Mouse (Mus musculus) adrenal gland (tissue): ENCODE results near the gene Mphosph9.

Experiments
- intact Hi-C: fragments of 180-260 bp; cut with DNase I; formaldehyde crosslinking; loops from one replicate; pipeline ENCODE4 v1.15.1; 2025

Gene Mphosph9

GRCm38 (mm10) chr5:124241686-124242444 lies 85.9 kb downstream of the Mphosph9 start:
- intact Hi-C loops, result no loop called here

DNA sequence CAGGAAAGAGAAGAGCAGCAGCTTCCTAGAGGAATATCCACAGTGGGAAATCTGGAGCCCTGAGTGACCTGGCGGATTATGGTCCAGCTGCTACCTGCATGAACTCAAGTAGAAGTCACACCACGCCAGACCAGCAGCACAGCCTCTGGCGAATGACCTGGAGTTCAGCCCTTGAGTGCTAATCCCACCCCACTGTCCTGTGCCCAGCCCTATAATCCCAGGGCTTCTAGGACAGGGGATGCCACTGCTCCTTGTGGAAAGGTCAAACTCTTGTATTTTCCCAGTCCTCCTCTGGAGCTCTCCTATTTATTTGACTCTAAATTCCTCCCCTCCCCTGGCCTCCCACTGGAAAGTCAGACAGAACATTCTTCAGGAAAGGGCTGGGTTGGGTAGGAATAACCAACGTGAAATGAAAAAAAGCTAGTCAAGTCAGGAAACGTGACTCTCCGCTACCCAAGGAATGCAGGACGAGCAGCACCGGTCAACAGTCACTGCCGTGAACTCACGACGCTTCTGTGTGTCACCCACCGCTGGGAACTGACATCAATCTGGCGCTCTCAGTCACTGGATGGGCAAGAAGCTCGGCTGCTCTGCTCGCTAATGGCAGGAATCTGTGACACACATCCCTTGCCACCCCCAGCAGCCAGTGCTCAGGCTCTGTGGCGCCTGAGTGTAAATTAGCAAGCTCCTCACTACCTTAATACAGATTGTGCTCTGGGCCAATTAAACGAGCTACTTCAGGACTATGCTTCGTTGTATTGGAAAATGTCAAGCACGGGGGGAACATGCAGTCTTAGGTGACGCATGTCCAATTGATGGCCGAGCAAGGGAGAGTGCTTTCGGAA lies 86.7 kb downstream of the Mphosph9 start:
- intact Hi-C loops, result no loop called here

- intact Hi-C loops, result no loop called here
These were observed 91.6 kb downstream of the Mphosph9 start for GRCm38 (mm10) chr5:124236180-124236579.

- intact Hi-C loops, result no loop called here
These were observed 93.0 kb downstream of the Mphosph9 start for GRCm38 (mm10) chr5:124234778-124235177.

GRCm38 (mm10) chr5:124233874-124234661 lies 93.7 kb downstream of the Mphosph9 start:
- intact Hi-C loops, result no loop called here

DNA sequence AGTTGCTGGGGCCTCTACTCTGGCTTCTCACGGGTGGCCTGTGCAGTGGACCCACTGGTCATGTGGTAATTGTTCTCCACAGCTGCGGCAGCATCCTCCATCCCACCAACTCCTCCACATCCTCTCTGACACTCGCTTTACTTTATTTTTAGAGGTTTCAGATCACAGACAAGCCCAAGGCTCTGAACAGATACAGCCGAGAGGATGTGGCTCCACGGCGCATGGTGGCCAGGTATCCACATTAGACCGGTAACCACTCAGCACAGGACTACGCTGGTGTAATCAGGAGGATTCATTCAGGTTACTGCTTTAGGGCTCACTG lies 94.7 kb downstream of the Mphosph9 start:
- intact Hi-C loops, result no loop called here

GRCm38 (mm10) chr5:124232360-124233143 lies 95.2 kb downstream of the Mphosph9 start:
- intact Hi-C loops, result no loop called here

DNA sequence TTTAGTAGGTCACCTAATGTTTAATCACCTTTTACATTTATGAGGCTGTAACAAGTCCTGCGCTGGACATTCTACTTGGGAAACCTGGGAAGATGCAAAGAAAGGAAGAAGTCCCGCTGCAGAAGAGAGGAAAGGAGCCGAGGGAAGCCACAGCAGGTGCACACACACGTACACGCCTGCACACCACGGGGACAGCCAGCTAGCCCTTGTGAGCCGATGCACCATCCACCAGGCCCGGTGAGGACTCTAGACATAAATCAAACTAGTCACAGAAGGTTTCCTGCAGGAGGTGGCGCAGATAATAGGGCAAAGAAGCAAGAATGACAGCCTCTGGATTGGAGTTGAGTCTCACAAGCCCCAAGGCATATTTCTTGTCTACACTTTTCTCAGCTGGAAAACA lies 97.3 kb downstream of the Mphosph9 start:
- intact Hi-C loops, result no loop called here

DNA sequence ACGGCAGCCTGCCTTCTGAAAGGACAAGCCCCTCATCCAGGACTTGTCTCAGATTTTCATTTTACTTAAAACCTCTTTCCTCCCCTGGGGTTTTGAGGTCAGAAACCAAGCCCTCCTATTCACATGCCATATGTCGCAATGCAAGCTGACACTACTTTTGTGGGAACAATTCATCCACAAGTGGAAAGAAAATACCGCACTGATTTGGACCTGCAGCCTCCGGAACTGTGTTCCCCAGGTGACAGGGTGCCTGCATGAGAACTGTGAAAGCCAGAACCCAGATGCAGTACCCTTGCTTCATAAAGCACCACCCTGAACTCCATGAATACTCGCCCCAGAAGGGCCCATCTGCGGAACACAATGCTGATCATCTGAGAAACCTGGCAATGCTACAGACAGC lies 100.6 kb downstream of the Mphosph9 start:
- intact Hi-C loops, result no loop called here

DNA sequence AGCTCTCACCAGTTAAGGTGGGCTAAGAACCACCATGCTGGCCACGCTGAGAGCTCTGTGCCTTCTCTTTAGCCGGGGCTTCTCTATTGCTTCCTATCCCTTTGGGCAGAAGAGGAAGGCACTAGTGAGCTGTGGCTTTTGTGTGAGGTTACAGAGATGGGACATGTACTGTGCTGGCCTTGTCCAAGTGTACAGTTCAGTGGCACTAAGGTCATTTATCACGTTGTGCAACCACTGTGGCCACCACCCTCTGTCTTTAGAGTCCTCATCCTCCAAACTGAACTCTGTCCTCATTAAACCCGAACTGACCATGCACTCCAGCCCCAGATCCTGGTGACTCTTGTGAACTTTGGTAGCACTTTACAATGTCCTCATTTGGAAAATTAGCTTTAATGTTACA lies 101.3 kb downstream of the Mphosph9 start:
- intact Hi-C loops, result no loop called here

GRCm38 (mm10) chr5:124225891-124226290 lies 101.9 kb downstream of the Mphosph9 start:
- intact Hi-C loops, result no loop called here

DNA sequence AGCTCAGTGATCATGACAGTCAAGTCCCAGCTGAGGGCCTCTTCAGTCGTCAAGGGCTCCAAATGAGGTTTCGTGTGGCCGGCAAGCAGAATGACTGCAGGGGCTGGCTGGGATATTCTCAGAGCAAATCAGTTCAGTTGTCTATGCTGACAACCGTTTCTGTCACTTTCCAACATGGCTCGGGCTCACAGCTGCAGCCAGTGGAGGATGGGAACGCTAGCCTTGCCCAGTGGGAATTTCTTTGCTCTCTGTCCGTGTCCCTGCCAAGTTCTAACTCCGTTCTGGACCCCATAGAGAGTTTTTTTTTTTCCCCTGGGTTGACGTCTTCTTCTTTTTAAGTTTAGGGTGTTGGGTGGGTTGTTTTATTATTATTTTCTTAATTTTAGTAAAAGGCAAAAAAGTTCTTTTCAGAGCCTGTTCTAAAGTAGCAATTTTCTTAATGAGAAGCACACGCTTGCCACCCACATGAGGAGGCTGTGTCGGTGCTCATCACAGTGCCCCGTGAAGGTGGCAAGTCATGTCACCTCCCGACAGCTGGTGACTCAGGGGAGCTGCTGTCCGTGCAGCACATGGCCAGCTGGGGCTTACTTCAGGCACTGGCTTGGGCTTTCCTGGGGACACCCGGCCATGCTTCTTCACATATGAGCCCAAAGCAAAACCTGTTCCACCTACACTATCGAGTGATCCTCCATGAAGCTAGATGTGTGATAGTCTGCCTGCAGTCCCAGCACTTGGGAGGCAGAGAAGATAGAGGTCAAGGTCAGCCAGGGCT lies 103.3 kb downstream of the Mphosph9 start:
- intact Hi-C loops, result no loop called here

DNA sequence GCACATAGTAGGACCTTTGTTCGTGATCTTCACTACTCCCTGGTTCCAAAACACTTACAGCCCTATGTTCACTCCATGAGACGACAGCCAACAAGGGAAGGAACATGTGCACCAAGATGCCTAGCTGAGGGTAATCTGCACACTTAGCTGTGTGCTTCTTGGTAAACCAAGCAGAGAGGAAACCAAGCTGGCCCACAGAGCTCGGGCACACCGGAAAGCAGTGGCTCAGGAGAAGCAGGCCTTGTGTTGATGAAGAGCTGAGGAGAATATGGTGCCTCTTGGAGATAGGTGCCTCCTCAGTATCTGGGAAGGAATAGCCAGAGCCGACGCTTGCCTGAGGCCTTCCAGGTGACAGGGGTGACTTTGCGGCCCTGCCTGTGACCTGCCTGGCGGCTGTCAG lies 104.2 kb downstream of the Mphosph9 start:
- intact Hi-C loops, result no loop called here

- intact Hi-C loops, result no loop called here
These were observed 105.1 kb downstream of the Mphosph9 start for GRCm38 (mm10) chr5:124222696-124223095.

- intact Hi-C loops, result no loop called here
These were observed 106.1 kb downstream of the Mphosph9 start for GRCm38 (mm10) chr5:124221736-124222040.

GRCm38 (mm10) chr5:124221037-124221735 lies 106.6 kb downstream of the Mphosph9 start:
- intact Hi-C loops, result no loop called here

DNA sequence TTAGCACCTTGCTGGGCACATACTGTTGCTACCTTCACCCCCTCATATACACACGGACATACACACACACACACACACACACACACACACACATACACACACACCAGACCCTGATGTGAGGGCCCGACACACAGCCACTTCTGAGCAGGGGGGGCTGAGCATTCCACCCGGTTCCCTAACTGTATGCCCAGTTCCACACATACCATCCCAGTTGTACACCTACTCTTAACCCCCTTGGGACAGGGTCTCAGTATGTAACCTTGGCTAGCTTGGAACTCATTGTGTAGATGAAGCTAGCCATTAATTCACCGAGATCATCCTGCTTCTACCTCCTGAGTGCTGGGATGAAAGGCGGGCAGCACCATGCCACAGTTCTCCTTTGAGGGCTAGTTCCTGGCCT lies 107.2 kb downstream of the Mphosph9 start:
- intact Hi-C loops, result no loop called here

DNA sequence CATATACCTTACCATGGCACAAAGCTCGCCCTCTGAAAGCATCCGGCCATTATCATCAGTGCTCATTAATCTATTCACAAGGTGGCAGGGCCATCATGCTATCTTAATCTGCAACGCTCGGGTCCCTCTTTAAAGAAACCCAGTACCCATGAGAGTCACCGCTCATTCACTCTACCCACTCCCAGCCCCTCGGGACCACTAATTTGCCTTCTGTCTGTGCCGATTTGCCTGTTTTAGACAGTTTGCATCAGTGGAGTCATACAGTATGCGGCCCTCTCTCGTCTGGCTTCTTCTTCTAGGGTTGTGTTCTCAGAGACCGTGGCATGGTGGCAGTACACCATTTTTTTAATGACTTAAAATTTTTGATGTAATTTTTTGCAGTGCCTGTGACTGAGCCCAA lies 108.3 kb downstream of the Mphosph9 start:
- intact Hi-C loops, result no loop called here

DNA sequence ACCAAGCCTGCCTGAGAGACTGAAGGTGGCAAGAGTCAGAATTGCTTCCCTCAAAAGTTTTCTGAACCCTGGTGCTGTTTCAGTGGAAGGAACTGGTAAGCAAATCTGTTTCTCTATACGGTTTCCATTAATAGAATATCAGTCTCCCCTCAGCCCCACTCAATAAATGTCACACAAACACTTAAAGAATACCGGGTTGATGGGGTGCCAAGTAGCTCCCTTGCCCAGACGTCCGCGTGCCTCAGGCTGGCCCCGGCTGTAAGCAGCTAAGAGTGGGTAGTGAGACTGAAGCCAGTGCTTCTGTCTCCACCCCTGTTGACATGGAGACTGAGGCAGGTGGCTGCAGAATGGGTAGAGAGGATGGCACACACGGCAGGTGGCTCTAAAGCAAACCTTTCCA lies 108.8 kb downstream of the Mphosph9 start:
- intact Hi-C loops, result no loop called here
